Mouse (Mus musculus) naive thymus-derived CD4-positive, alpha-beta T cell, adult 2 months (primary cell): ENCODE data around the gene Exoc3l2.
A peak's percentile ranks its signal among the peaks of the same experiment; 100 is the strongest.

ENCODE experiments used
- DNase-seq: peaks from one replicate; pipeline ENCODE4 v3.0.0-alpha.2; 2011; ENCODE audit warnings: low read depth

The Exoc3l2 gene

GRCm38 (mm10) chr7:19523017-19523756 lies 60.1 kb downstream of the Exoc3l2 start:
- no peak for DNase-seq

- DNase-seq = peak; percentile 33
These were observed 60.8 kb downstream of the Exoc3l2 start for GRCm38 (mm10) chr7:19523757-19524419.

- DNase-seq = no peak
These were observed 61.4 kb downstream of the Exoc3l2 start for GRCm38 (mm10) chr7:19524420-19525104.

GRCm38 (mm10) chr7:19525105-19525481 lies 62.0 kb downstream of the Exoc3l2 start:
- DNase-seq = no peak

- no peak for DNase-seq
These were observed 67.9 kb downstream of the Exoc3l2 start for GRCm38 (mm10) chr7:19531077-19531476.

GRCm38 (mm10) chr7:19532240-19532639 lies 69.1 kb downstream of the Exoc3l2 start:
- no peak for DNase-seq

- no peak for DNase-seq
These were observed 71.5 kb downstream of the Exoc3l2 start for GRCm38 (mm10) chr7:19534676-19535075.

GRCm38 (mm10) chr7:19540771-19541566 lies 77.8 kb downstream of the Exoc3l2 start:
- DNase-seq = no peak

GRCm38 (mm10) chr7:19541681-19542154 lies 78.6 kb downstream of the Exoc3l2 start:
- DNase-seq = no peak

- no peak for DNase-seq
These were observed 79.1 kb downstream of the Exoc3l2 start for GRCm38 (mm10) chr7:19542155-19542691.

- peak; percentile 71 for DNase-seq
These were observed 80.5 kb downstream of the Exoc3l2 start for GRCm38 (mm10) chr7:19543584-19543983.

- no peak for DNase-seq
These were observed 82.9 kb downstream of the Exoc3l2 start for GRCm38 (mm10) chr7:19546007-19546406.
